Mouse (Mus musculus) macrophage (primary cell): ENCODE results near the gene Itgad. TPM values are rescaled to one million over a fixed set of nuclear protein-coding genes. Genes with fewer than 3 reads are reported as not detected.

Source experiments
- H3K27ac ChIP-seq: fragments of 350-480 bp; formaldehyde crosslinking; 2 replicates; pipeline ENCODE4 v1.9.0; 2021
- H3K36me3 ChIP-seq: fragments of 350-480 bp; formaldehyde crosslinking; 2 replicates; pipeline ENCODE4 v1.9.0; 2021; ENCODE audit errors: inconsistent target
- H3K4me3 ChIP-seq: fragments of 350-480 bp; formaldehyde crosslinking; 2 replicates; pipeline ENCODE4 v1.9.0; 2021; ENCODE audit errors: inconsistent target
- H3K79me2 ChIP-seq: fragments of 350-480 bp; formaldehyde crosslinking; 2 replicates; pipeline ENCODE4 v1.9.0; 2021; ENCODE audit errors: inconsistent target
- WGBS: methylation state at CpG from one replicate; pipeline ENCODE4 v1.1.7; 2026; ENCODE audit warnings: inconsistent platforms; ENCODE audit not compliant: missing documents; 5-methylcytosine and 5-hydroxymethylcytosine counted together
- polyA plus RNA-seq: library from polyadenylated mRNA; stranded (reverse); fragments of 250-400 nt; gene quantifications from 3 replicates; pipeline ENCODE4 v1.2.4, GENCODE M21; 2018; ENCODE audit warnings: inconsistent platforms

Itgad gene
- polyA plus RNA-seq, 1 experiment from 2014 or later = 0.40 TPM

GRCm38 (mm10) chr7:128267391-128267790 lies 113.2 kb downstream of the Itgad start:
- no peaks in the 10 kb centered on the region for H3K79me2 ChIP-seq
- 69% methylated on average over 12 of the region's 13 CpGs for WGBS
- H3K27ac ChIP-seq = no peak overlapping the region
- H3K36me3 ChIP-seq = peaks cover 11% of the 10 kb centered on the region; the same call in 1 of the 2 replicates
- no peak overlapping the region for H3K4me3 ChIP-seq

GRCm38 (mm10) chr7:128267813-128268212 lies 113.6 kb downstream of the Itgad start:
- 74% methylated on average over 7 of the region's 7 CpGs for WGBS
- no peak overlapping the region for H3K4me3 ChIP-seq

GRCm38 (mm10) chr7:128270431-128270850 lies 116.3 kb downstream of the Itgad start:
- WGBS = 82% methylated on average over 13 of the region's 13 CpGs
- H3K36me3 ChIP-seq = peaks cover 35% of the 10 kb centered on the region; the same call in 1 of the 2 replicates
- no peak overlapping the region for H3K27ac ChIP-seq
- H3K79me2 ChIP-seq = no peaks in the 10 kb centered on the region
- H3K4me3 ChIP-seq = no peak overlapping the region

More at GRCm38 (mm10) chr7:128267813-128268212, 113.6 kb downstream of the Itgad start:
- peaks cover 15% of the 10 kb centered on the region; the same call in 1 of the 2 replicates for H3K36me3 ChIP-seq
- no peaks in the 10 kb centered on the region for H3K79me2 ChIP-seq
- no peak overlapping the region for H3K27ac ChIP-seq

- Histone ChIP-seq H3K79me2 (no peaks in the 10 kb centered on the region), H3K4me3 (no peak overlapping the region), H3K36me3 (peaks cover 45% of the 10 kb centered on the region; the same call in 1 of the 2 replicates), H3K27ac (no peak overlapping the region)
- WGBS = 96% methylated on average over 8 of the region's 9 CpGs
Observed at GRCm38 (mm10) chr7:128271496-128271895, 117.3 kb downstream of the Itgad start.

Other genes starting within 250 kb of the Itgad start
- 10.6 to 18.6 TPM (median 16.3 TPM) in 3 replicates for gene Kat8, start 241.9 kb upstream of the Itgad start, polyA plus RNA-seq
- gene Prss8, start 224.3 kb upstream of the Itgad start, polyA plus RNA-seq = not detected in 3 replicates
- 1.0 to 1.7 TPM (median 1.2 TPM) in 3 replicates for gene Prss36, start 207.7 kb upstream of the Itgad start, polyA plus RNA-seq
- 187 to 395 TPM (median 346 TPM) in 3 replicates for gene Fus, start 186.9 kb upstream of the Itgad start, polyA plus RNA-seq
- 19.6 to 111 TPM (median 82.3 TPM) in 3 replicates for gene Pycard, start 160.5 kb upstream of the Itgad start, polyA plus RNA-seq
- not detected in 3 replicates for gene Trim72, start 150.4 kb upstream of the Itgad start, polyA plus RNA-seq
- gene Itgam, start 91.7 kb upstream of the Itgad start, polyA plus RNA-seq = 101 to 216 TPM (median 128 TPM) in 3 replicates
- 1.0 to 2.2 TPM (median 1.6 TPM) in 3 replicates for gene Gm49368, start 91.7 kb upstream of the Itgad start, polyA plus RNA-seq
- gene Itgax, start 24.8 kb upstream of the Itgad start, polyA plus RNA-seq = 4.4 to 10.4 TPM (median 7.7 TPM) in 3 replicates
- 1.2 to 2.2 TPM (median 1.7 TPM) in 3 replicates for gene Cox6a2, start 52.0 kb downstream of the Itgad start, polyA plus RNA-seq
- gene Armc5, start 83.0 kb downstream of the Itgad start, polyA plus RNA-seq = 10.9 to 18.5 TPM (median 17.7 TPM) in 3 replicates
- gene 9130023H24Rik, start 83.7 kb downstream of the Itgad start, polyA plus RNA-seq = 5.0 to 5.9 TPM (median 5.6 TPM) in 3 replicates
- gene Tgfb1i1, start 92.4 kb downstream of the Itgad start, polyA plus RNA-seq = 0.26 to 0.36 TPM (median 0.30 TPM) in 3 replicates
- 0.52 TPM in 1 of 3 replicates, not detected in the others for gene Slc5a2, start 111.3 kb downstream of the Itgad start, polyA plus RNA-seq
- 16.5 to 20.1 TPM (median 18.5 TPM) in 3 replicates for gene BC017158, start 143.8 kb downstream of the Itgad start, polyA plus RNA-seq